Mouse (Mus musculus): ENCODE data around the gene Aggf1.

DNA sequence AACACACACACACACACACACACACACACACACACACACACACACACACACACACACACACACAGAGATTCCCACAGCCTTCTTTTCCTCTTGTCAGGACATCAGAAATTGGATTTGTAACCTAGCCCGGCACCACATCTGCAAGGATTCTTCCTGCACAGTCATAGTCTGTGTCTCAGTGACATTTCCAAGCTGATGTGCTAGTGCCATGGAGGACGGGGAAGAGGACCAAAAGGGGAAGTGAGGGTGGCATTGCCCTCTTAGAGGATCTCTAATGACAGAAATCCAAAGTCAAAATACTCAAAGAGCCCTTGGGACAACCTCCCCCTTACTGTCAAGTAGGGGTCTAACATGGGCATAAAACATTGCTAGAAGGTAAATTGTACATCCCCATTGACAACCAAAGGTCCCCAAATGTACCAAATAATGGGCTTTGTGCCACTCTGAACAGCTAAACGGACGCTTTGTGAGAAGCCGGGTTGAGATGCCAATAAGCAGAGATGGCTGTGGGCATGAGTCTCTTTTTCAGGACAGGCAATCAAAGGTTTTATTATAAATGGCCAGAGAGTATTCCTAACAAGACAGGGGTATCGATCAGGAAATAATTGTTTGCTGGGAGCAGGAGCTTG, 43.5 kb upstream of the Aggf1 start:
- TF ChIP-seq CTCF (IDR thresholded peaks at IDR 0.05; ENCODE audit: low read depth, low read length) (no peak), EP300 (IDR thresholded peaks at IDR 0.05; ENCODE audit: insufficient read depth, low read depth, low read length) (no peak), POLR2A (IDR thresholded peaks at IDR 0.05; ENCODE audit: insufficient read depth, low read length) (no peak)
